Mouse (Mus musculus) kidney, postnatal 14 days (tissue): ENCODE data around the gene Ankrd11.
"Not testable (repeated sequence)": the region's sequence is repeated elsewhere in the genome, so short reads cannot be mapped to it uniquely, and the experiment has no call there.

Source experiments
- DNase-seq: peaks from one replicate; pipeline ENCODE4 v3.0.0; 2022; ENCODE audit warnings: mixed read lengths

The Ankrd11 gene

GRCm38 (mm10) chr8:123039376-123040109 lies 2.5 kb downstream of the Ankrd11 start:
- no peak for DNase-seq

DNA sequence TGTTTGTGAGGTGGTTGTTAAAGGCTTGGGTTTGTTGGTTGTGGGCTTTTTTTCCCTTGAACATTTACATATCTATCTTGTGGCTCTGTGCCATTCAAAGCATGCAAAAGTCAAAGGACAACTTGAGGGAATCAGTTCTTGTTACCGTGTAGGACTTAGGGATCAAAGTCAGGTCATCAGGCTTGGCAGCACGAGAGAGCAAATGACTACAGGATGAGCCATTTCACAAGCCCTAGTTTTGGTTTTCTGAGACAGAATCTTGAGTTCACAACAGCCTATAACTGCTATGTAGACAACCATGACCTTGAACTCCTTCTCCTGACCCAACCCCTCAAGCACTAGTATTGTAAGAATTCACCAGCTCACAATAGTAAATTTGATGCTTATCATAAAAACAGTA lies 3.7 kb downstream of the Ankrd11 start:
- DNase-seq = no peak

- DNase-seq = no peak
Measured at GRCm38 (mm10) chr8:123037487-123037886, 4.6 kb downstream of the Ankrd11 start.

GRCm38 (mm10) chr8:123036956-123037355 lies 5.1 kb downstream of the Ankrd11 start:
- DNase-seq = no peak

DNA sequence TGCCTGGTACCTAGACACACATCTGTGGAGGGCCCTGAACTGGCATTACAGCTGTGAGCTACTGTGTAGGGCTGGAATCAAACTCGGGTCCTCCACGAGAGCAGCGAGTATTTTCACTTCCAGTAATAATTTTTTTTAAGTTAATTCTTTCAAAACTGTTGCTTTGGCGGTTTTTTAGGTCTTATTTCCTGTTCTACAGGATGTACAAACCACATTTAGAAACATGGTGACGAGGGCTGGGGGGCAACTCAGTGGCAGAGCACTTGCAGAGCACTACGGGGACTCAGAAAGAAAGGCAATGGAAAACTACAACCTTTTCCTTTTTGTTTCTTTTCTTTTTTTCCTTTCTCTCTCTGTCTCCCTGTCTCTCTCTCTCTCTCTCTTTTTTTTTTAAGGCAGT lies 7.9 kb downstream of the Ankrd11 start:
- DNase-seq = no peak

GRCm38 (mm10) chr8:123033431-123033830 lies 8.6 kb downstream of the Ankrd11 start:
- no peak for DNase-seq

DNA sequence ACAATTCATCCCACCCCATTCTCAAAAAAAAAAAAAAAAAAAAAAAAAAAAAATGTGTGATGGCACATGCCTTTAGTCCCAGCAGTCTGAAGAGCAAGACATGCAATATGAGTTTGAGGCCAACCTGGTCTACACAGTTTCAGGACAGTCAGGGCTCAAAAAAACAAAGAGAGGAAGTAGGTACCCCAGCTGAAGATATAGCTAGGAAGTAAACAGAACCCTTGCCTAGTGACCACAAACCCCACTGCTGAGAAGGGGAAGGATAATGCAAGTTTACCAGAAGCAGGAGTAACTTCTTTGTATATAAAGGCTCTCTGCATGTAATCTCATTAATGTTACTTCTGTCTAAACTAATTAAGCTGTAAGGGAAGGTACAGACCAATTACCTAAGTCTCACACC lies 9.3 kb downstream of the Ankrd11 start:
- DNase-seq = no peak

GRCm38 (mm10) chr8:123031321-123031978 lies 10.6 kb downstream of the Ankrd11 start:
- no peak for DNase-seq

GRCm38 (mm10) chr8:123030091-123030490 lies 12.0 kb downstream of the Ankrd11 start:
- not testable (repeated sequence) for DNase-seq

DNA sequence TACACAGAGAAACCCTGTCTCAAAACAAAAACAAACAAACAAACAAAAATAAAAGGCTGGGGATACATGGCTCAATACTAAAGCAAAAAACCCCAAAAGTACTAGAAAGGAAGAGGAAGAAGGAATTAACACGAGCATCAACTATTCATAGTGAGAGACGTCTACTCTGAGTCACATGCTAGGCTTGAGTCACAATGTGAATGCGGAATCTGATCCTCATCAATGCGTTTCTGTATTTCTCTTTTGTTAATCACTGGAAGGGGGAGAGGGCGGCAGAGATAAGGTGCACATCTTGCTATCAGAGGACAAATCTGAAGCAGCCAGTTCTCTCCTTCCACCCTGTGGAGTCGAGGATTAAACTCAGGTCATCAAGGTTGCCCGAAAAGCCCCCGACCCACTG lies 14.3 kb downstream of the Ankrd11 start:
- DNase-seq = no peak

DNA sequence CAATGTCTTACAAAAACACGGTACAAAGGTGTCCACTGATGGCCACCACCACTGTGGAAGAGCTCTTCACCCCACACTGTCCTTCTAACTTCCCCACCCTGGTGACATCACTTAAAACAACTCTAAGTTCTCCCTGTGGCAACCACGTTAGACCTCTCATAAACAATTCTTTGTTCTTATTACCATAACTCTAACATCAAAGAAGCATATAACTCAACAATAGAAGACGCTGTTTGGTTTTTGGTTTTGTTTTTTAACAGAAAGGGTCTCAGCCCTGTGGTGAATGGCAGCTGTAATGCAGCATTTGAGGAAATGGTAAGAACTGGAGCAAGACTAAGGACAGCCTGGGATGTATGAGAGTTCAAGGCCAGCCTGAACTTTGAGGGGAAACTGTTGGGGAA lies 16.1 kb downstream of the Ankrd11 start:
- no peak for DNase-seq

DNA sequence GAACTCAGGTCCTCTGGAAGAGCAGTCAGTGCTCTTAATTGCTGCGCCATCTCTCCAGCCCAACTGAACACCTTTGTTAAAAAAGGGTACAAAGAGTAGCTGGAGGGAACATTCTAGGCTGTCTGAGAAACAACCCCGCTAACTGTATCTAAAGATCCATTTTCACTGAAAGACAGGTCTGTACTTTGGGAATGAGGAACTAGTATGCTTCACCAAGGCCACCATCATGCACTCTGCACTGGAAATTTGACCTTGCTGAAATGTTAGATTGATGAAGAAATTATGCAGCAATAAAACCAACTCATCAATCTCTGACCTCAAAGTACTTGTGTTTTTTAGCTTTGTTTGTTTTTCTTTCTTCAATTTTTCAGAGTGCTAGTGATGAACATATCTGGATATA lies 17.9 kb downstream of the Ankrd11 start:
- no peak for DNase-seq

- DNase-seq = no peak
Measured at GRCm38 (mm10) chr8:123022727-123023126, 19.4 kb downstream of the Ankrd11 start.

GRCm38 (mm10) chr8:123021259-123021658 lies 20.8 kb downstream of the Ankrd11 start:
- DNase-seq = peak; percentile 38

DNA sequence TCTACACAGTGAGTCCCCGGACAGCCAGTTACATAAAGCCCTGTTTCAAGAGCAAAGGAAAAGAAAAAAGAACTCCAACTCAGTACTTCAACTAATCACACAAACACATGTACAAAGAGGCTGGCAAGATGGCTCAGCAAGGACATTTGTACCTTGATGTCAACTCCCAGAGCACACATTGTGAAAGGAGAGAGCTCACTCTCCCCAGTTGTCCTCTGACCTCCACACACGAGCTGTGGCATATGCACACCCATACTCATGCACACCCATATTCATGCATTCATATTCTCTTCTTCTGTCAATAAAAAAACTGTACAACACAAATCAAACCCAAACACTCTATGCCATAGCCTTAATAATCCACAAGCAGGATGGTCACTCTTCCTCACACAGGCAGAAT lies 21.2 kb downstream of the Ankrd11 start:
- DNase-seq = no peak

- DNase-seq = no peak
Measured at GRCm38 (mm10) chr8:123020084-123020483, 22.0 kb downstream of the Ankrd11 start.

GRCm38 (mm10) chr8:123018484-123019164 lies 23.5 kb downstream of the Ankrd11 start:
- DNase-seq = no peak

- DNase-seq = no peak
Measured at GRCm38 (mm10) chr8:123017143-123017542, 24.9 kb downstream of the Ankrd11 start.

DNA sequence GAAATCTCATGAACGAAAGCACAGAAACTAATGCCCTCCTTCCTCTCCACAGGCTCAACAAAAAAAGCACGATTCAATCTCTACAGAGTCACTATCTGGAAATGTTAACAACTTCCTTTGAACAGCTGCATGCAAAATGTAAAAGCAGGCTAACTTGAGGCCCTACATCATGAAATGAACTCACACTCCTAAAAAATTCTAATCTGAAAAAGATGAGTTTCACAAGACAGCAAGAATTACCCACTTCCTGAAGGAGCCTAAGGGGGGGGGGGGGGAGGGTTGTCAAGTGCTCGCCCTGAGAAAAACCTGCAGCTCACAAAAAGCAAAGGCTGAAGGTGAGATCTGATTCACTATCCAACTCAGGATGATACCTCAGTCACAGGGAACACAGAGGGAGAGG lies 27.0 kb downstream of the Ankrd11 start:
- no peak for DNase-seq

DNA sequence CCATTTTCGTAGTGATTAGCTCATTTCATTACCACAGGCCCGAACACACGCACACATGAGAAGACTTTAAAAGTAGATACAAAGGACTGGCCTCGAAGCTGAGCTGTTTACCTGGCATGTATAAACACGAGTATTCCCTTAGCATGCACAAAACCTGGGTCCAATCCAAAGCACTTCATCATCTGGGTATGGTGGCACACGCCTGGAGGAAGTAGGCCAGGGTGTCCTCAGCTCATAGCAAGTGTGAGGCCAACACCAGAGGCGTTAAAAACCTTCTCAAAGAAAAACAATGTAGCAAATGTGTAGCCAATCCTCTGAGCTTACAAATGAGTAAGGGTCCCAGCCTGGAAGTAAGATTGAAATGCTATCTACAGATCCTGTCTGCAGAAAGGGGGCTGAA lies 27.6 kb downstream of the Ankrd11 start:
- DNase-seq = no peak

DNA sequence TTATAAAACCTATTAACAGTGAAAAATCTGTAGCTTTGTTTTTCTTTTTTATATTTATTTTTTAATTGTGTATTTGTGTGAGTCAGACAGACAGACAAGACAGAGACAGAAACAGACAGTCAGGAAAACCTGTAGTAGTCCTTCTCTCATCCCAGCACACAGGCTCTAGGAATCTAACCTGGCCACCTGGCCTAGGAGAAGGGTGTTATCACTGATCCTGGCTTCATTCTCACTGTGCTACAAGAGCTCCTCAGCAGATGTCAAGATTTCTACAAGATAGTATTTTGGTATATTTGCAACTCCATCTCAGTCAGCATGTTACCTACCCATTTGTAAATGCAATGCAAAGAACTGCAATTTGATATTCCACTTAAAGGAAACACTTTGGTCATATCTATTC lies 30.8 kb downstream of the Ankrd11 start:
- DNase-seq = no peak

GRCm38 (mm10) chr8:123005805-123006204 lies 36.3 kb downstream of the Ankrd11 start:
- no peak for DNase-seq

DNA sequence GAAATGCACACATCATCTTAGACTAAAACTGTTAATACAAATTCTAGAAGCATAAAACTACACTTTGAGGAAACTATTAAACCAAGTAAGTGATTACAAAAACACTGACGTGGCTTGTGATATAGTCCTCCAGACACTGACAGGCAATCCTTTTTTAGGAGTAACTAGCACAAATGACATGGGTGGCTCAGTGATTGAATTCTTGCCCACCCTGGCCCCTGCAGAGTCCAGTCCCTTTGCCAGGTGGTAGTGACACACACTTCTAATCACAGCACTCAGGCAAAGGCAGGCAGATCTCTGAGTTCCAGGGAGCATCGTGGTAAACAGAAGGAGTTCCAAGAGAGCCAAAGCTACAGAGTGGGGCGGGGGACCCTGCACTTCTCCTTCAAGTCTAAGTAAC lies 36.7 kb downstream of the Ankrd11 start:
- DNase-seq = no peak
